Mouse (Mus musculus): ENCODE measurements around the gene Immp2l. TPM values are rescaled to one million over a fixed set of nuclear protein-coding genes. Genes with fewer than 3 reads are reported as not detected.

Gene Immp2l
- polyA plus RNA-seq, 1 experiment = 0.62 TPM

DNA sequence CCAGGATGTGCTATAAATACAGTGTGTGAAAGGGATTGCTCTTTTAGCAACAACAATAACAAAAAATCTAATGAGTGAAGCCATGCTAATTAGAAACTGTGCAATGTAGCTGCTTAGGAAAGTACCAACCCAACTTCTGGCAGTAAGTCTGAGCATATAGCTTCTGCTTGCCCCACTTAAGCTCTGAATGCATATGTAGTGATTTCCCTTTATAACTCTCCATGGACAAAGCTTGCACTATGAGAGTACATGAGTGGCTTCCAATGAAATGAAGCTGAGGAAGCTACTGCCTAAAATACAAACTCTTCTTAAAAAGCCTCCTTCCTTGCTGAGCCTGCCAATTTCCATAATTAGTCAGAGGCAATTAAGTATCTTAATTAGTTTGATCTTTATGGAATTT is 370.3 kb downstream of the Immp2l start:
- no peaks in the 10 kb centered on the region for H3K9me3 ChIP-seq
- TF ChIP-seq FLI1 (IDR thresholded peaks at IDR 0.05; ENCODE audit: low read length) = no peak
- no peak for TF ChIP-seq GATA1 (IDR thresholded peaks at IDR 0.05; ENCODE audit: borderline replicate concordance, low read length)
- no peaks in the 10 kb centered on the region for H3K4me1 ChIP-seq
- H3K27me3 ChIP-seq (replicated peaks) = no peaks in the 10 kb centered on the region
- H3K36me3 ChIP-seq (replicated peaks; ENCODE audit: low read length) = no peaks in the 10 kb centered on the region
- no peak overlapping the region for H3K4me3 ChIP-seq (replicated peaks)

DNA sequence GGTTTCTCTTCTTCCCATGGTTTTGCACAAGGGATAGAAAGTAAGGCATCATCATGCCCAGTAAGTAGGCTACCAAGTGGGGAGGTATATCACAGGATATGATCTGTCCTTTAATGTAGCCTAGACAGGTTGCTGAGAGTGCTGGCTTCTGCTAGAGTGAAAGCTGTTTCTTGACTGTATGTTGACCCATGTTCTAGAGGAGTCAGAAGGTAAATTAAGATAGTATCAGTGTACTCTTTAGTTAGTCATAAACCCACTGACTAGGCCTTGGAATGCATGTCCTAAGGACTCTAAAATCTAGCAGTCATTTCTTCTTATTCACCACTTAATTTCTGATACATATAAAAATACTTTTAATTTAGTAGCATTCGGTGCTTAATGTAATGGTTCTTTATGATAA is 377.2 kb downstream of the Immp2l start:
- H3K4me1 ChIP-seq = no peaks in the 10 kb centered on the region
- H3K36me3 ChIP-seq (replicated peaks; ENCODE audit: low read length) = no peaks in the 10 kb centered on the region
- TF ChIP-seq FLI1 (IDR thresholded peaks at IDR 0.05; ENCODE audit: low read length) (no peak), GATA1 (IDR thresholded peaks at IDR 0.05; ENCODE audit: borderline replicate concordance, low read length) (no peak)
- no peaks in the 10 kb centered on the region for H3K27me3 ChIP-seq (replicated peaks)
- H3K9me3 ChIP-seq = no peaks in the 10 kb centered on the region
- no peak overlapping the region for H3K4me3 ChIP-seq (replicated peaks)

- H3K4me1 ChIP-seq = no peaks in the 10 kb centered on the region
- no peaks in the 10 kb centered on the region for H3K9me3 ChIP-seq
- TF ChIP-seq FLI1 (IDR thresholded peaks at IDR 0.05; ENCODE audit: low read length) = no peak
- no peak for TF ChIP-seq GATA1 (IDR thresholded peaks at IDR 0.05; ENCODE audit: borderline replicate concordance, low read length)
- no peaks in the 10 kb centered on the region for H3K36me3 ChIP-seq (replicated peaks; ENCODE audit: low read length)
- H3K27me3 ChIP-seq (replicated peaks) = no peaks in the 10 kb centered on the region
- no peak overlapping the region for H3K4me3 ChIP-seq (replicated peaks)
Observed at GRCm38 (mm10) chr12:41401923-41402322, 378.0 kb downstream of the Immp2l start.

DNA sequence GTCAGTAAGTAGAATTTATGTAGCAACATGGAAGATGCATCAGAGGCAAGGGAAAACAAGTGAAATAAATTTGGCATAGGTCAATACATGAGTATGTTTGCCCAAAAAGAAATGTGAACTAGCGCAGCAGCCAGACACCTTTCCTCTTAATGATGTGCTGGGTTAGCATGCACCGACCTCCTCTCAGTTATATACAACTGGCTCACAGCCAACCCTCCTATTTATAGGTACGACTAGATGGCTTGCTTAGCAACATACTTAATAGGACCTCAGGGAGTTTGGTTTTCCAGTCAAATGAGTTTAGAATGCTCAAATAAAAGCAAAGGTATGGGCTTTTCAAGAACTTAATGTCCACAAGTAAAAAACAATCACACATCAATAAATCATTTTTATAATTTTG is 385.5 kb downstream of the Immp2l start:
- Histone ChIP-seq H3K4me3 (replicated peaks) (no peak overlapping the region), H3K9me3 (no peaks in the 10 kb centered on the region), H3K27me3 (replicated peaks) (no peaks in the 10 kb centered on the region), H3K36me3 (replicated peaks; ENCODE audit: low read length) (no peaks in the 10 kb centered on the region), H3K4me1 (no peaks in the 10 kb centered on the region)
- no peak for TF ChIP-seq FLI1 (IDR thresholded peaks at IDR 0.05; ENCODE audit: low read length)
- TF ChIP-seq GATA1 (IDR thresholded peaks at IDR 0.05; ENCODE audit: borderline replicate concordance, low read length) = no peak

DNA sequence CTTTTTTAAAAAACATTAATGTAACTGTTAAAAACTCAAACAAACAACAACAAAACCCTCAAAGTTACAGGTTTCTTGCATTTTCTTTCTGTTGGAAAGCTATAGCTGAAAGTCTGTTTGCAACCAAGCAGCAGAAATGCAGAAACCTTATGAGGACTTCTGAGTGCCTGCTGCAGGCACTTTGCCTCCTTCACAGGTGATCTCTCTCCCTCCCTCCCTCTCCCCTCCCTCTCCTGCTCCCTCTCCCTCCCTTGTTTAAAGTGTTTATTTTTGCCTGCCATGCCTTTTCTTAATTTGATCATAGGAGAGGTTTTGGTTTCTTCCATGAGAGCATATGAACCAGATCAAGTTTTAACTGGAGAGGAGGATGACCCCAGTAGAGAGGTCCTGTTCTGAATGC is 392.7 kb downstream of the Immp2l start:
- TF ChIP-seq GATA1 (IDR thresholded peaks at IDR 0.05; ENCODE audit: borderline replicate concordance, low read length) (no peak), FLI1 (IDR thresholded peaks at IDR 0.05; ENCODE audit: low read length) (no peak)
- no peaks in the 10 kb centered on the region for H3K9me3 ChIP-seq
- no peak overlapping the region for H3K4me3 ChIP-seq (replicated peaks)
- H3K27me3 ChIP-seq (replicated peaks) = no peaks in the 10 kb centered on the region
- H3K4me1 ChIP-seq = no peaks in the 10 kb centered on the region
- no peaks in the 10 kb centered on the region for H3K36me3 ChIP-seq (replicated peaks; ENCODE audit: low read length)

GRCm38 (mm10) chr12:41417099-41417498 is 393.2 kb downstream of the Immp2l start:
- H3K4me1 ChIP-seq = no peaks in the 10 kb centered on the region
- TF ChIP-seq FLI1 (IDR thresholded peaks at IDR 0.05; ENCODE audit: low read length) (no peak), GATA1 (IDR thresholded peaks at IDR 0.05; ENCODE audit: borderline replicate concordance, low read length) (no peak)
- no peak overlapping the region for H3K4me3 ChIP-seq (replicated peaks)
- H3K36me3 ChIP-seq (replicated peaks; ENCODE audit: low read length) = no peaks in the 10 kb centered on the region
- no peaks in the 10 kb centered on the region for H3K27me3 ChIP-seq (replicated peaks)
- H3K9me3 ChIP-seq = no peaks in the 10 kb centered on the region

DNA sequence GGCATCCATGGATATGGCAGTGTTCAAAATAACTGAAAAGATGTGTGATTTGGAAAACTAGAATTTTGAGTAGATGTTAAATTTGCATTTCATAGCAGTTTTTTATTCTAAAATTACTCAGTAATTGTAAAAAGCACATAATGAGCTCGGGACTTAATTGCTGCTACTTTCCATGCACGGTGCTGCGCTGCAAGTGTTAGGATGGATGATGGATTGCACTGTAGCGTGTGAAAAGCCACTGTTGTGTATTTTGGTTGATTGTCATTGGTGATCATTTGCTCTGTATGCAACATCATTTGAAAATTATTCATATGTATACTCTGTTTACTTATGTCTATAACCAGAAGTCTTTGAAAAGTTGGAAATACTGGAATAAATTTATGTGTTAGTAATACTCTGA is 394.1 kb downstream of the Immp2l start:
- no peaks in the 10 kb centered on the region for H3K4me1 ChIP-seq
- TF ChIP-seq FLI1 (IDR thresholded peaks at IDR 0.05; ENCODE audit: low read length) (no peak), GATA1 (IDR thresholded peaks at IDR 0.05; ENCODE audit: borderline replicate concordance, low read length) (no peak)
- no peaks in the 10 kb centered on the region for H3K27me3 ChIP-seq (replicated peaks)
- no peaks in the 10 kb centered on the region for H3K36me3 ChIP-seq (replicated peaks; ENCODE audit: low read length)
- no peaks in the 10 kb centered on the region for H3K9me3 ChIP-seq
- no peak overlapping the region for H3K4me3 ChIP-seq (replicated peaks)

GRCm38 (mm10) chr12:41425101-41425679 is 401.3 kb downstream of the Immp2l start:
- Histone ChIP-seq H3K27me3 (replicated peaks) (no peaks in the 10 kb centered on the region), H3K36me3 (replicated peaks; ENCODE audit: low read length) (no peaks in the 10 kb centered on the region), H3K9me3 (no peaks in the 10 kb centered on the region), H3K4me1 (no peaks in the 10 kb centered on the region), H3K4me3 (replicated peaks) (no peak overlapping the region)
- TF ChIP-seq FLI1 (IDR thresholded peaks at IDR 0.05; ENCODE audit: low read length) (no peak), GATA1 (IDR thresholded peaks at IDR 0.05; ENCODE audit: borderline replicate concordance, low read length) (no peak)

- H3K27me3 ChIP-seq (replicated peaks) = no peaks in the 10 kb centered on the region
- H3K4me3 ChIP-seq (replicated peaks) = no peak overlapping the region
- TF ChIP-seq GATA1 (IDR thresholded peaks at IDR 0.05; ENCODE audit: borderline replicate concordance, low read length) (no peak), FLI1 (IDR thresholded peaks at IDR 0.05; ENCODE audit: low read length) (no peak)
- no peaks in the 10 kb centered on the region for H3K4me1 ChIP-seq
- no peaks in the 10 kb centered on the region for H3K9me3 ChIP-seq
- no peaks in the 10 kb centered on the region for H3K36me3 ChIP-seq (replicated peaks; ENCODE audit: low read length)
Observed at GRCm38 (mm10) chr12:41427464-41427863, 403.6 kb downstream of the Immp2l start.

- no peaks in the 10 kb centered on the region for H3K36me3 ChIP-seq (replicated peaks; ENCODE audit: low read length)
- TF ChIP-seq FLI1 (IDR thresholded peaks at IDR 0.05; ENCODE audit: low read length) = no peak
- TF ChIP-seq GATA1 (IDR thresholded peaks at IDR 0.05; ENCODE audit: borderline replicate concordance, low read length) = no peak
- no peaks in the 10 kb centered on the region for H3K4me1 ChIP-seq
- no peak overlapping the region for H3K4me3 ChIP-seq (replicated peaks)
- H3K27me3 ChIP-seq (replicated peaks) = no peaks in the 10 kb centered on the region
- H3K9me3 ChIP-seq = no peaks in the 10 kb centered on the region
Observed at GRCm38 (mm10) chr12:41428806-41429205, 404.9 kb downstream of the Immp2l start.
